Mouse (Mus musculus) lung, adult 18-20 months (tissue): ENCODE results near the gene Lmo7.

ENCODE experiments used
- DNase-seq, 2 experiments: peaks; one replicate each; pipeline ENCODE4 v3.0.0; 2022; ENCODE audit warnings: mixed read lengths in 2 of 2

Lmo7 gene

GRCm38 (mm10) chr14:101781219-101781618 lies 51.5 kb downstream of the Lmo7 start:
- no peak for DNase-seq

DNA sequence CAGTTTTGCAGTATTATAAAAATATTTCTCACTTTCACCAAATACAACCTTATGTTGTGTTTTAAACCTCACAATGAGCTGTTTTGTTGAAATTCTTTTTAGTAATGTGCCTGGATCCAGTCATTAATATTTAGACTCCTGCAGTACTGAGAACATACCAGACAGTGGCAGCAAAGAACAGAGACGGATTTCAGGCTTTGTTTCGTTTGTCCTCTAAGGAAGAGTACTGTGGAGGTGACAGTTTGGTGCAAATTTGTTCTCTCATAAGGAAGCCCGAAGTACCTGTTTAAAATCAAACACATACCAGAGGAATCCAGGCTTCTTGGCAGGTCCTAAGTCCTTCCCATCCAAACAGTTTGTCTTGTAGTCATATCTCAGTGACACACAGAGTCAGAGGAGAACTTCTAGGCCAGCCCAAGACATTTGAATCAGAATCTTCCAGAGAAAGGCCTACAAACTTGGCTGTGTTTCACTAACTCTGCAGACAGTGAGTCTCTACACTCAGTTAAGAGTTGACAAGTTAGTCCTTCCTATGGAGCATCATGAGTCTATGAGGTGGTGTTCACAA lies 52.3 kb downstream of the Lmo7 start:
- DNase-seq: peak in 1 of 2 experiments; percentile 42

DNA sequence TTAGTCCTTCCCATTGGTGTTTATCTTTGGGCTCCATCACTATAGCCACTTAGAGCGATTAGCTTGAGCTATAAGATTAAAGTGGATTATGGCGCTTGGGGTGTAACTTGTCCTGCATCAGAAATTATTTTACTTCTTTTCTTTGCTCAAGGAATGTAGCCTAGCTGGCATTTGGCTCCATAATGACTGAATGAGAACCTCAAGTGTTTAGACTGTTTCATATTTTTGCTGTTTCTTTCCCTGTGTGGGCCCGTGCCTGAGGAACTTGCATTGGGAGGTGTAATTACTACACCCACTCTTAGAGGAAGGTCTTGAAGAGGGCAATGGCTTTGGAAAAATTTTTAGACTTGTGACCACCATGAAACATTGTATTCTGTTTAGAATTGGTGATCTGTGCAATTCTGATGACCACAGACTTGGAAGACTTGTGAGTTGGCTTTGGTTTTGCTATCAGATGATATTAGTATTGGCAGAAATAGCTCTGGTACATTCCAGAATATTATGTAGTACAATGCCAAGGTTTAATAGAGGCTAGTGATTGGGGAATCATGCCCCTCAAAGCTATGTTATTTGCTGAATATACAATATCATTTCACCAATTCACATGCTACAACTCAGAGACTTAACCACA lies 54.7 kb downstream of the Lmo7 start:
- peak in 1 of 2 experiments; percentile 13 for DNase-seq

DNA sequence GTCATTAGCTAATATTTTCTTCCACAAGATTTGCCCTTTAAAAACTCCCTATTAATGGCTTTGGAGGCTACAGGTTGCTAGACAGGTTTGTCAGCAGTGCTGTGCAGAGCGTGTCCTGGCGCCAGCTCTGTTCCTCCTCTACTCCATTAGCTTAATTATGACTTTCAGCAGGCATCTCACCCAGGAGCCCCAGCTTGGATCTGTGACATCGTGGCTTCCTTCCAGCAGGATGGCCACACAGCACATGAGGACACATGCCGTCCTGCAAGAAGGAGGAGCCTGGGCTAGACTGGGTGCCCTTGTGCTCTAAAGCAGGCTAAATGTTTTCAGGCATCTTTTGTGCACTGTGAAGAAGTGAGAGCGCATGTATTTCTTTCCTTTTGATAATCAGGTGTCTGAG lies 58.1 kb downstream of the Lmo7 start:
- DNase-seq: peak; percentile 30 to 68

DNA sequence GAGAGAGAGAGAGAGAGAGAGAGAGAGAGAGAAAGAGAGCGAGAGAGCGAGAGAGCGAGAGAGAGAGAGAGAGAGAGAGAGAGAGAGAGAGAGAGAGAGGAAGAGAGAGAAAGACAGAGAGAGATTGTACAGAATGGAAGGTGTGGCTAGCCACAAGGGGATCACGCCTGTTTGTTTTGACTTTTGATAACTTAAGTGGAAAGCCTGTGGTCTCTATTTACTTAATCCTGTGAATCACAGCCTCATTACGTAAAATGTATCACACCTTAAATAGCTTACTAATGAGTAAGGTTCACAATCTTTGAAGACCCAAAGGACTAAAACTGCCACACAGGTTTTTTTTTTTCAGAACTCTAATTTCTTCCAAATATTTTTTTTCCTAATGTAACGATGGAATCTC lies 58.7 kb downstream of the Lmo7 start:
- no peak for DNase-seq

GRCm38 (mm10) chr14:101794553-101795177 lies 64.9 kb downstream of the Lmo7 start:
- DNase-seq: peak; percentile 17 to 22

DNA sequence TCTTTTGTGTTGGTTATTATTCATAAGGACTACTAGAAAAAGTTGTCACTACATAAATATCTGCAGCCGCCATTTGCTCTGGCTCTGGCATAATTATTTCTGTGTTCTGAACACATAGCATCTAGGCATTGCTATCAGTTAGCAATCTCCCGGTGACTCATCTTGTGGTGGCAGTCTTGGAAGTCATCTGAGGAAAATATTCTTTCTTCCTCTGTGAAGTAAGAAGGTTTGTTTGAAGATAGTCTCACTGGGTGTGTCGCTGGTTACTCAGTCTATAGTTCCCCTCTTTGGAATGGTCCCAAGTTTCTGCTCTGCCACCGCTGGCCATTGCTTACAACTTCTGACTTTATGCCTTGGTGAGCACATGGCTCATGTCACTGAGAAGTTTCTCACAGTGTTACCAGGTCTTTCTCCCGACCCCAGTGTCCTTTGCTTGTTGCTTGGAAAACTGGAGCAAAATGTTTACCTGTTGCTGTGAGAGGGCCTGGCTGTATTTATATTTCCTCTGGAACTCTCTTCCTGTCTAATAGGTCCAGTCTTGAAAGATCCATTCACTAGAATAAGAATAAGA lies 68.3 kb downstream of the Lmo7 start:
- DNase-seq: peak in 1 of 2 experiments; percentile 26

DNA sequence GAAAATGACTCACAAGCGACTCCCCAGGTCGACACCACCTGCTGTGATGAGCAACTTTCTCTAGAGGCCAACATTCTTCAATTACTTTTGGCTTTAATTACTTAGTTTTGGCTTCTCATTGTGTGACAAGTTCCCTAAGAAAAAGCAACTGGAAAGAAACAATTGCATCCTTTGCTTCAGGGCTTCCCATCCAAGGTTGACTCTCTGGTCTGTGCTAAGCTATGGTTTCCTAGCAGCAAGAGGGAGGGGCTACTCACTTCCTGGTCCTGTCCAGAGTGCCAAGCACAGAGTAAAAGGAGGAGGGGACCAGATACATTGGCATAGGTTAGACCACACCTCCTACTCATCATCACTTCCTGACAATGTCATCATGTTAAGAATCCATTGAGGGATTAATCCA lies 69.0 kb downstream of the Lmo7 start:
- DNase-seq: no peak

DNA sequence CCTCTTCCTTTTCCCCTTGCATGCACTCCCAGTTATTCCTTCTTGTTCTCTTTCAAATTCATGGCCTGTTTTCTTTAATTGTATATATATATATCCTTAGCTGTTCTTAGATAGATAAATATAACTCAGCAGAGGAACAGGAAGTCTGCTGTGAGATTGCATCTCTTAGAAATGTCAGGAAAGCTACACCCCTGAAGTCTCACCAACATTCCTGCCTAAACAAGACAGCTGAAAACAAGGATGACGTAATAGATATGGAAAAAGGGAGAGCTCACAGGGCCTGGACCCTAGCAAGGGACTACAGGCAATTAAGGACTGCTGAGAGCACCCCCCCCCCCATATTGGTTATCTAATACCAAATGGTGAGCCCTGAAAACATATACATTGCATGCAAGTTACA lies 71.9 kb downstream of the Lmo7 start:
- DNase-seq: no peak

GRCm38 (mm10) chr14:101804119-101804518 lies 74.4 kb downstream of the Lmo7 start:
- no peak for DNase-seq

GRCm38 (mm10) chr14:101804562-101805327 lies 75.0 kb downstream of the Lmo7 start:
- DNase-seq: peak; percentile 28 to 56

DNA sequence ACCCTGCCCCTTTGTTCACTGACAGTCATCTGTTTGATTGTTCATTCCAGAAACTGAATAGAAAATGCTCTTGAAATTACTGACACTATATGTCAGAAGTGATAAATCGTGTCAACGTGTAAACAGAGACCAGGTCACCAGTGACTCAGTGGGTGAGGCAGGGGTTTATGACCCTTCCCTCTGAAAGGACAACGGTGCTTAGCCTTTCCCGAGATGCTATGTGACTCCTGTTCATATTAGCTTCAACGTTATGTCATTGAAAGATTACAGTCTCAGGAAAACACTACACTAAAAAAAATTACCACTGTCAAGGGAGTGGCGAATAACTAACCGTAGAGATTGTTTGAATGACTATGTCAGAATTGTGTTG lies 75.6 kb downstream of the Lmo7 start:
- DNase-seq: no peak

DNA sequence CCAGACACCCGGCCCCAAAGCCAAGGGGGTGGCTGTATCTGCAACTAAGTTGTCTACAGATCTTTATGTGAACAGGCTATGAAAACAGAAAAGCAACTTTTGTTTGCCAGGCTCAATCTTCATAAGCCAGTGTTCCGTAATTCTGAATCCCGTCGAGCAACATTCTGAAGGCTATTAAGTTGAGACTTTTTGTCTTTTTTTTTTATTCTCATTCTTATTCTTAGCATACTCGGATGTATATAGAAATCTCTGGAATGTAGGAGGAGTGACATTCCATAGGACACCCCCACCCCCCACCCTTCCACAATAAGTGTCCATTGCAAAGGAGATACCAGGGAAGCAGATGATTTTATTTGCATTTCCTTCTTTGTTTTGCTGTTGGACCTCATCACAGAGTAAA lies 76.3 kb downstream of the Lmo7 start:
- no peak for DNase-seq

DNA sequence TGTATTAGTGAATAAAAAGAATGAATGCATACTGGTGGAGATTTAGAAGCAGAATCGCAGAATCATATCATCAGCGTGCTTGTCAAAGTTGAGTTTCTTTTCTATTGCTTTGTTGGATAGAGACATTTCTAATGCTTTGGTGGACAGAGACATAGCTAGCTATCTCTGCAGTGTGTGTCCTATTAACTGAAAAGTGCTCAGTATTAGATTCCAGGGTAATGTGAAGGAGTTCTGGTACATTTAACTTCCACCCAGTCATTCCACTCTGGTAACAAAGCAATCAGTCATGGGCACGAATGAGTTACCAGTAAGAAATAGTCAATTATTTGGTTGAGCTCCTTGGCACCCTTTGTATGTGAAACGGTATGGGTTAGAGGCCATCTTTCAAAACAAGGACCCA lies 76.8 kb downstream of the Lmo7 start:
- DNase-seq: no peak

- DNase-seq: no peak
Measured at GRCm38 (mm10) chr14:101816450-101816849, 86.7 kb downstream of the Lmo7 start.

DNA sequence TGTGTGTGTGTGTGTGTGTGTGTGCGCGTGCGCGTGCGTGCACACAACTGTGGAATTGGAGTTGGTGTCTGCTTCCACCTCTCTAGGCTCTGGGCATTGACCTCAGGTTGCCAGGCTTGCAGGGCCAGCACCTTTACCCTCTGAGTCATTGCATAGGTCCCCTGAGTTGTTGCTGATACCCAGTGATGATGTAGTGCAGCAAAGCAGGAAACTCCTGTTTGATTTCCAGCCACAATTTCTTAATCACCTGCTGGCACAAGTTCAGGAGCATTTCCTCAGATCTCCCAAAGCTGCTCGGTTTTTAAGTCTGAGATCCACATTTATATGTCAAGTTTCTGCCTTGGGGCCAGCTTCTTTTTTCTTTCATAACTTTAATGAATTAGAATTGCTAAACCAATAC lies 92.6 kb downstream of the Lmo7 start:
- DNase-seq: peak; percentile 39 to 66

GRCm38 (mm10) chr14:101822871-101823270 lies 93.1 kb downstream of the Lmo7 start:
- DNase-seq: no peak

GRCm38 (mm10) chr14:101829676-101830075 lies 99.9 kb downstream of the Lmo7 start:
- DNase-seq: no peak

DNA sequence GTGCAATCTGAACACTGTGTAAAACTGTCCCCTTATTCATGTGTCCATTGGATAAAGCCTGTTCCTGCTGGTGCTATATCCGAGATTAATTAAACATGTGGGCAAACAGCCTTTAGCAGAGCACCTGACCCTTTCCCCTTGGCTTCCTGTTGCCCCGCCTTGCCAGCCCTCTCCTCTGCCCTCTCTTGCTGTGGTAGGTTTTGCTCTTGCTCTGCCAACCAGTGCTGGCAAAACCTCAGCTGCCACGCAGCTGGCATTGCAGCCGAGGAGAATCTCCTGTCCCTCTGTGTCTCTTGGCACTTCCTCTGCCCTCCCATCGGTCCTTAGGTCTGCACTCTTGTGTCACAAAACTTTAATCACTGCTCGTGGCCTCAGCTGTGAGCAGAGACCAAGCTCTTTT lies 100.4 kb downstream of the Lmo7 start:
- DNase-seq: peak in 1 of 2 experiments; percentile 52

- DNase-seq: no peak
Measured at GRCm38 (mm10) chr14:101834109-101834508, 104.4 kb downstream of the Lmo7 start.

- DNase-seq: no peak
Measured at GRCm38 (mm10) chr14:101836401-101836800, 106.6 kb downstream of the Lmo7 start.

GRCm38 (mm10) chr14:101837176-101837575 lies 107.4 kb downstream of the Lmo7 start:
- peak in 1 of 2 experiments; percentile 50 for DNase-seq

- no peak for DNase-seq
Measured at GRCm38 (mm10) chr14:101838231-101838839, 108.6 kb downstream of the Lmo7 start.
